Mouse (Mus musculus) heart, embryonic 16.5 days (tissue): ENCODE measurements around the gene Mxi1. TPM values are rescaled to one million over a fixed set of nuclear protein-coding genes. Genes with fewer than 3 reads are reported as not detected.
"Not testable (repeated sequence)": the region's sequence is repeated elsewhere in the genome, so short reads cannot be mapped to it uniquely, and the experiment has no call there.

Experiments
- ATAC-seq: fragments of 200-750 bp; cut with Nextera tagmentation; replicated peaks from 2 replicates; pipeline ENCODE4 v1.8.0; 2017; ENCODE audit warnings: moderate number of reproducible peaks; ENCODE audit not compliant: insufficient read depth, low FRiP score; ENCODE audit errors: extremely low read depth
- H3K27ac ChIP-seq: fragments of 300-500 bp; sonication (generic); 2 replicates; pipeline ENCODE4 v1.5.1; 2014; ENCODE audit warnings: mild to moderate bottlenecking, low read length, control low read depth, moderate library complexity
- H3K27me3 ChIP-seq: fragments of 300-500 bp; sonication (generic); 2 replicates; pipeline ENCODE4 v1.6.1; 2014; ENCODE audit warnings: low read length, mixed read lengths; ENCODE audit not compliant: control insufficient read depth, insufficient read depth
- H3K36me3 ChIP-seq: fragments of 300-500 bp; sonication (generic); 2 replicates; pipeline ENCODE4 v1.6.1; 2014; ENCODE audit not compliant: control insufficient read depth, insufficient read depth
- H3K4me1 ChIP-seq: fragments of 300-500 bp; sonication (generic); 2 replicates; pipeline ENCODE4 v1.6.1; 2014; ENCODE audit warnings: low read length, mixed read lengths; ENCODE audit not compliant: control insufficient read depth, insufficient read depth
- H3K4me2 ChIP-seq: fragments of 300-500 bp; sonication (generic); 2 replicates; pipeline ENCODE4 v1.6.1; 2014; ENCODE audit warnings: low read depth, mild to moderate bottlenecking, control low read depth, low read length
- H3K4me3 ChIP-seq: fragments of 300-500 bp; sonication (generic); 2 replicates; pipeline ENCODE4 v1.5.1; 2014; ENCODE audit warnings: mild to moderate bottlenecking, control low read depth, low read length
- H3K9ac ChIP-seq: fragments of 300-500 bp; sonication (generic); 2 replicates; pipeline ENCODE4 v1.6.1; 2014; ENCODE audit warnings: low read length, control low read depth
- H3K9me3 ChIP-seq: fragments of 300-500 bp; sonication (generic); replicated peaks from 2 replicates; pipeline ENCODE4 v1.6.1; 2016; ENCODE audit warnings: low read length; ENCODE audit not compliant: control insufficient read depth
- WGBS: fragments of 180-500 bp; shearing (Covaris S2); extraction: QIAGEN DNeasy Blood & Tissue Kit; methylation state at CpG from one replicate; pipeline ENCODE4 v1.1.7; 2014; 5-methylcytosine and 5-hydroxymethylcytosine counted together
- polyA plus RNA-seq: library from polyadenylated mRNA; unstranded; fragments of >200 nt; fragmentation: Nextera tagmentation; extraction: Ambion mirVana; gene quantifications from 2 replicates; pipeline ENCODE4 v1.2.1, GENCODE M21; 2015

Mxi1 gene
- polyA plus RNA-seq, 1 experiment from 2014 or later: 28.7 TPM

- no peak for ATAC-seq
- H3K4me1 ChIP-seq: peaks cover 14% of the 10 kb centered on the region
- H3K27me3 ChIP-seq: no peaks in the 10 kb centered on the region
- no peaks in the 10 kb centered on the region for H3K36me3 ChIP-seq
- no peaks in the 10 kb centered on the region for H3K9me3 ChIP-seq
- H3K9ac ChIP-seq: no peak overlapping the region
- no peak overlapping the region for H3K4me2 ChIP-seq
- H3K27ac ChIP-seq: no peak overlapping the region
- H3K4me3 ChIP-seq: no peak overlapping the region
These were observed 83.3 kb downstream of the Mxi1 start for GRCm38 (mm10) chr19:53393646-53394045.

- H3K27ac ChIP-seq: no peak overlapping the region
- no peak for ATAC-seq
- peaks cover 9% of the 10 kb centered on the region for H3K4me1 ChIP-seq
- H3K27me3 ChIP-seq: no peaks in the 10 kb centered on the region
- 11% methylated on average over 7 of the region's 7 CpGs for WGBS
- no peaks in the 10 kb centered on the region for H3K9me3 ChIP-seq
- no peak overlapping the region for H3K4me3 ChIP-seq
- peak overlapping the region; percentile 39; the same call in 1 of the 2 replicates for H3K9ac ChIP-seq
- H3K4me2 ChIP-seq: peak overlapping the region; percentile 40
- H3K36me3 ChIP-seq: no peaks in the 10 kb centered on the region
These were observed 84.2 kb downstream of the Mxi1 start for GRCm38 (mm10) chr19:53394552-53394951.

DNA sequence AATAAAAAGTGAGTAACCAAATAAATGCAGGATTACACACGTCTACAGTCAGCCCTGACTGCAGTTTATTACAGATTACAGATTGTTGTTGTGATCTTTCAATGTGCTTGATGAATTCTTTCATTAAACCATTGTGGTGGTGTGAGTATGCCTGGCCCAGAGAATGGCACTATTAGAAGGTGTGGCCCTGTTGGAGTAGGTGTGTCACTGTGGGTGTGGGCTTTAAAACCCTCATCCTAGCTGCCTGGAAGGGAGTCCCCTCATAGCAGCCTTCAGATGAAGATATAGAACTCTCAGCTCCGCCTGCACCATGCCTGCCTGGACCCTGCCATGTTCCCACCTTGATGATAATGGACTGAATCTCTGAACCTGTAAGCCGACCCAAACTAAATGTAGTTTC is 84.6 kb downstream of the Mxi1 start:
- not testable (repeated sequence) for H3K4me3 ChIP-seq, H3K9ac ChIP-seq, H3K9me3 ChIP-seq, H3K27me3 ChIP-seq, H3K36me3 ChIP-seq, H3K4me2 ChIP-seq, ATAC-seq, H3K27ac ChIP-seq, H3K4me1 ChIP-seq
- WGBS: 62% methylated on average over 3 of the region's 3 CpGs

DNA sequence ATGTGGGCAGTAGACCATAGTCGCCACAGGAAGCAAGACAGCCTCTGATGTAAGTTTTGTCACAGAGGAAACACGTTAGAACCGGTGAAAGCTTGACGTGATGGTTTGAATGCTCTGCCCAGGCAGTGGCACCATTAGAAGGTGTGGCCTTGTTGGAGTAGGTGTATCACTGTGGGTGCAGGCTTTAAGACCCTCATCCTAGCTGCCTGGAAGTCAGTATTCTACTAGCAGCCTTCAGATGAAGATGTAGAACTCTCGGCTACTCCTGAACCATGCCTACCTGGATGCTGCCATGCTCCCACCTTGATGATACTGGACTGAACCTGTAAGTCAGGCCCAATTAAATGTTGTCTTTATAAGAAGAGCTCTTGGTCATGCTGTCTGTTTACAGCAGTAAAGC is 85.5 kb downstream of the Mxi1 start:
- not testable (repeated sequence) for H3K9ac ChIP-seq, H3K27me3 ChIP-seq, H3K27ac ChIP-seq, H3K9me3 ChIP-seq, H3K4me3 ChIP-seq, H3K4me1 ChIP-seq, H3K36me3 ChIP-seq, H3K4me2 ChIP-seq, ATAC-seq
- 66% methylated on average over 5 of the region's 5 CpGs for WGBS

DNA sequence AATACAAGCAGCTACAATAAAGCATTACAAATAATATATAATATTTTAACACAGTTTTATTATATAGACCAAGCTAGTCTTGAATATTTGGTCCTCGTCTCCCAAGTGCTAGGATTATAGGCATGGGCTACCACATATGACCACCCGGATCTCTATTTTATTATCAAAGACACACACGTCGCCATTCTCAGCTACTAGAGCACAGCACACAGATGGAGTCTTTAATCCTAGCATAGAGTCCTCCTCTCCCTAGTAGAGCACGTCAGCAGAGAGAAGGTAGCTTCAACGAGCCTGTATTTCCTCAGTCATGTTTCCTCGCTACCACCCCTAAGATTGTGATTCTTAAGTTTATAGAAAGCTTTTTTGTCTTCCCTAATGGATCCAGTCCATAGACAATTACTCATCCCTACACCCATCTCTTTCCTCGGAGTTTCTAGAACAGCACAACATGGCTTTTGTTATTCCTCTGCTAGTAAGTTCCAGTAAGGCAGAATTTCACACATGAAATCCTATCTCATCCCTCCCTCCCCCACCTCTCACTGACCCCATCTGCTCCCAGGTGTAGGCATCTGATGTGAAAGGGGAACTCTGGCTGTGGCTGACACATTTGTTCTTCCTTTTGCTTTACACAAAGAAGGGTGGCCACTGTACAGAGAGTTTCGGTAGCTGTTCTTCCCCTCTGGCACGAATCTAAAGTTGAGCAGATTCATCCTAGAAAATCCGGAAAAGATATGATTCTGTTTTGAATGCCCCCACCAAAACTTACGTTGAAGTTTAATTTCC is 87.3 kb downstream of the Mxi1 start:
- H3K4me3 ChIP-seq: no peak overlapping the region
- no peak overlapping the region for H3K27ac ChIP-seq
- H3K4me1 ChIP-seq: 0 out of 2 replicates have a peak, but pooled peaks cover 2% of the 10 kb centered on the region
- H3K9me3 ChIP-seq: no peaks in the 10 kb centered on the region
- no peaks in the 10 kb centered on the region for H3K36me3 ChIP-seq
- H3K27me3 ChIP-seq: no peaks in the 10 kb centered on the region
- WGBS: 74% methylated on average over 12 of the region's 12 CpGs
- no peak overlapping the region for H3K9ac ChIP-seq
- ATAC-seq: no peak
- H3K4me2 ChIP-seq: no peak overlapping the region

DNA sequence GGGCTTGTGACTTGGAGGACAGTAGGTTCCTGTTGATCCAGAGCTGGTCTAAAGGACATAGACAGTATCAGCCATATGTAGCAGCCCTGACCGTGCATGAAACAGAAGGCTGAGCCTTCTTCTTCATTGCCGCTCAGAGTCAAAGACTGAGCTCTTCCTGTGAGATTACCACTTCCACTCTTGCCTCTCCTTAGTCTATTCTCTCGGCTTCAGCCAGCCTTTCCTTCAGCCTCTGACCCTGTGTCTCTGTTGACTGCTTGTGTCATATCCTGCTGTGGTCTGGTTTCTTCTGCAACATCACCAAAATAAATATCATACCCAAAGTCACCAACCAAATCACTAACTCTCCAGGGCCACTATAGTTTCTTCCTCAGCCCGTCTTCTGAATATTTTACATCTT is 88.9 kb downstream of the Mxi1 start:
- ATAC-seq: no peak
- 63% methylated on average over 4 of the region's 4 CpGs for WGBS
- H3K9me3 ChIP-seq: no peaks in the 10 kb centered on the region
- no peak overlapping the region for H3K27ac ChIP-seq
- H3K4me3 ChIP-seq: no peak overlapping the region
- 0 out of 2 replicates have a peak, but pooled peaks cover 2% of the 10 kb centered on the region for H3K4me1 ChIP-seq
- no peaks in the 10 kb centered on the region for H3K27me3 ChIP-seq
- no peak overlapping the region for H3K4me2 ChIP-seq
- H3K36me3 ChIP-seq: no peaks in the 10 kb centered on the region
- no peak overlapping the region for H3K9ac ChIP-seq

DNA sequence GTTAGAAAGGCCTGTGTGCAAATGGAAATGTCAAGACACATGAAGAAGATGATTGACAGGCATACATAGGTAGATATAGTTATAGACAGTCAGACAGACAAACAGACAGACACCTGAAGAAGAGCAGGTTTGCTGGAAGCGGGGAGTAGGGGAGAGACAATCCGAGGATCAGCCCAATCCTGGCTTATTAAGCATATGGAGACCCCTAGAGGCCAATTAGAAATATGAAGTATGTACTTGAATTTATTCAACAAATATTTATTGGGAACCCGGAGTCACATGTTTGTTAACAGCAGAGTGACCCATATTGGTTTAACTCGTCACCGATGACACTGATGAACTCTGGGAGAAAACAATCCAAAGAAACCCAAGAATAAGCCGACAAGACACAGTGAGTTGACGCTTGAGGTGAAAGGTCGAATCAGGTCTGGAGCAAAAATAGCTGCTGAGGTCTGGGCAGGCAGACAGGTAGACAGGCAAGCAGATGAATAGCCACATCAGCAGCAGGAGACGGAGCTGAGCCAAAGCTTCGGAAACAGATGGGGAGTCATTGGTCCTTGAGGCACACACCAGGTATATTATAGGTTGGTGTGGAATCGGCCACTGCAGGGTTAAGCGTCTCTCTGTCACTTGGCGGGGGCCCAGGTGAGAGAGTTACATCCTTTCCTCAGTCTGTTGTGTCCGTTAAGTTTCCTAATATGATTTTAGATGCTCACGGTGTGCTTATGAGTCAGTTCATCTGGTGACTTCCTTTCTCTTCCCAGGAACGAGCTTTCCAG is 90.2 kb downstream of the Mxi1 start:
- WGBS: 75% methylated on average over 16 of the region's 16 CpGs
- H3K27ac ChIP-seq: no peak overlapping the region
- H3K27me3 ChIP-seq: no peaks in the 10 kb centered on the region
- H3K4me1 ChIP-seq: no peaks in the 10 kb centered on the region
- H3K36me3 ChIP-seq: no peaks in the 10 kb centered on the region
- no peak overlapping the region for H3K4me3 ChIP-seq
- H3K4me2 ChIP-seq: no peak overlapping the region
- no peak overlapping the region for H3K9ac ChIP-seq
- H3K9me3 ChIP-seq: no peaks in the 10 kb centered on the region
- ATAC-seq: no peak

- no peak overlapping the region for H3K4me3 ChIP-seq
- ATAC-seq: no peak
- WGBS: 45% methylated on average over 12 of the region's 12 CpGs
- no peaks in the 10 kb centered on the region for H3K36me3 ChIP-seq
- no peaks in the 10 kb centered on the region for H3K27me3 ChIP-seq
- H3K4me1 ChIP-seq: no peaks in the 10 kb centered on the region
- H3K27ac ChIP-seq: no peak overlapping the region
- no peaks in the 10 kb centered on the region for H3K9me3 ChIP-seq
- H3K4me2 ChIP-seq: no peak overlapping the region
- H3K9ac ChIP-seq: no peak overlapping the region
These were observed 92.6 kb downstream of the Mxi1 start for GRCm38 (mm10) chr19:53402741-53403432.
